Mouse (Mus musculus): ENCODE results near the gene Pdzd2.

Pdzd2 gene

DNA sequence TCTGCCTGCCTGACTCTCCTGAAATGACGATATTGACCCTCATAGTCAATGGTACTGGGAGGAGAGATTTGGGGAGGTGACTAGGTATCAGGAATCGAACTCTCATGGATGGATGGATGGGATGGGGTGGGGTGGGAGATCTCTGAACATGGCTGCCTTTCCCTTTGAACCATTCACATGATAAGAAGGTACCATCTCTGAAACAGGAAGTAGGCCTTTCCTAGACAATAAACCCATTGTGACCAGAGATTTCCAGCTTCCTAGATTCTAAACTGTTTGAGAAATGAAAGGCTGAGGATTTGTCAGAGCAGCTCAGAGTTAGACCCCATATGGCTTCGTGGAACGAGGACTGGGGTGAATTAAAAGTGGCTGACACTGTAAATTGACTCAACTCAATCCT is 232.2 kb downstream of the Pdzd2 start:
- ChIA-PET POLR2A (interaction anchor here in 2 of 4 experiments (0.9 to 2.4 kb wide), 8 partner anchors 17 to 470 kb away, joined by 3 to 11 read pairs (median 4); no protein-coding TSS in a partner anchor), CTCF (interaction anchor here in 1 of 4 experiments (0.6 kb wide), 1 partner anchor 137 kb away, joined by 3 read pairs; no protein-coding TSS in a partner anchor)

DNA sequence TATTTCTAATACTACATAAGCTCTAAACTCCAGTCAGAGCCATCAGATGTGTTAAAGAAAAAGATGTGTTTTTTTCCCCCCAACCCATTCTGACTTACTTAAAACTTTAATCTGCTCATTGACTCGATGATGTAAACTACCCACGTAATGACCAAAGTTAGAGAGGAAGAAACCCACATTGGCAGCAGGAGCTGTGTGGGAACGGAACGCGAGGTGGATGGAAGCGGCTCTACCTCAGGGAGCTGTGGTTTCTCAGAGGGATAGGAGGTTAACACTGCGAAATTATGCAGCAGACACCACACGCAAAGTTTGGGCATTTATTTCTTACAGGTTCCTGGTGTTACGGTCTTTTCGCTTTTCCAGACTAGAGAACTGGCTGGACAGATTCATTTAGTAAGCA is 233.2 kb downstream of the Pdzd2 start:
- ChIA-PET POLR2A (interaction anchor here in 3 of 4 experiments (0.6 to 8.0 kb wide), 20 partner anchors 9 to 410 kb away, joined by 3 to 154 read pairs (median 4); no protein-coding TSS in a partner anchor), CTCF (interaction anchor here in 1 of 4 experiments (0.6 kb wide), 1 partner anchor 77 kb away, joined by 4 read pairs; no protein-coding TSS in a partner anchor)

DNA sequence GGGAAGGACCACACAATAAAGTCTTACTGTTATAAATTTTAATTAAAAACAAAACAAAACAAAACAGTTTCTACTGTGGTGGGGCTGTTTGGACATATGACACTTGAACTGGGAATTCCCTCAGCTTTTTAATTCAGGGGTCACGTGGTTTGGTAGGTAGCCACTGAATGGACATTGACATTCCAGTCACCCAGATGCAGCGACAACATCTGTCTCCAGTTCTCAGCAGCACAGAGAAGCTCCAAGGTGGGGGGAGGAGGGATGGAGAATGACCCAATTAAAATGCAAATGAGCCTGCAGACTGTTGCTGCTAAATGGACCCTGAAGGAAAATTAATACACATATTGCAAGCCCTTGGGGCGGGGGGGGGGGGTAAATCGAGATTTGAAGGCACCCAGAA is 233.6 kb downstream of the Pdzd2 start:
- POLR2A ChIA-PET, result interaction anchor here (0.6 to 8.0 kb wide), 22 partner anchors 9 to 411 kb away, joined by 3 to 154 read pairs (median 4); no protein-coding TSS in a partner anchor

DNA sequence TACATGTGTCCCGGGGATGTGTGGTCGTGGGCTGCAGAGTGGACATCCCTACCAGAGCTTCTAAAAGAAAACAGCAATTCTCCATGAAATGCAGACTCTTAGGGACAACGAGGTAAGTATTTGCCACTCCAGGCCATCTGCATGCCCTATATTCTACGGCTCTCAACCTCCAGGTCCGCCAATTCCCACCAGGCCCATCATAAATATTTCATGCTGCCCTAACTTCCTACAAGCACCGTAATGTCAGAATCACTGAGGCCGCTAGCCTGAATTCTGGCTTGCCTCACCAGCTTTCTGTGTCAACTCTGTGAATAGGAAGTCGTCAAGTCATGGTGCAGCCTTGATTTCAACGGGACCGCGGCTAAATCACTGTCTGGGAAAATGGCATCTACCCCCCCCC is 234.2 kb downstream of the Pdzd2 start:
- CTCF ChIA-PET, result no interaction called here
- POLR2A ChIA-PET, result interaction anchor here (0.6 to 8.0 kb wide), 15 partner anchors 12 to 411 kb away, joined by 3 to 154 read pairs (median 5); no protein-coding TSS in a partner anchor

More for the DNA sequence above, 233.6 kb downstream of the Pdzd2 start:
- CTCF ChIA-PET, result interaction anchor here in 1 of 4 experiments (0.6 kb wide), 1 partner anchor 78 kb away, joined by 4 read pairs; no protein-coding TSS in a partner anchor

DNA sequence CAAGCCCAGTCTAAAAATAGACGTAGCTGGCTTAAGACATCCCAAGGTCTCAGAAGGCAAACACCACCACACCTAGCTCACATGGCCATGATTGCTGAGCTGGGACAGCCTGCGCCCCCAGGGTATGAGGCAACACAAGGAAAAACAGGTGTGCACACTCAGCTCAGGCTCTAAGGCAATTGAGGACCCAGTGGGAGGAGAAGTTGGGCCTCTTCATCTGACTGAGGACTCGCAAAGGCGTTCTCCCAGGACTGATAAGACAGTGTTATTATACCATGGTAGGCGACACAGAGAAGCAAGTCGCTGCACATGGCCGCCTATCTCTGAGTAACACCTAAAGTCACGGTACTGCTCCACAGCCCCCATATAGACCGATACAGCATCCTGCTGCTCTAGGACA is 235.8 kb downstream of the Pdzd2 start:
- CTCF ChIA-PET, result interaction anchor here in 3 of 4 experiments (0.6 to 1.4 kb wide), 6 partner anchors 10 to 63 kb away, joined by 3 to 5 read pairs (median 4); no protein-coding TSS in a partner anchor
- POLR2A ChIA-PET, result interaction anchor here in 3 of 4 experiments (0.7 to 8.0 kb wide), 35 partner anchors 10 to 471 kb away, joined by 3 to 154 read pairs (median 7); partner anchors contain the start of genes Golph3 (in 1 of the 3) and Mtmr12 (in 1 of the 3)

DNA sequence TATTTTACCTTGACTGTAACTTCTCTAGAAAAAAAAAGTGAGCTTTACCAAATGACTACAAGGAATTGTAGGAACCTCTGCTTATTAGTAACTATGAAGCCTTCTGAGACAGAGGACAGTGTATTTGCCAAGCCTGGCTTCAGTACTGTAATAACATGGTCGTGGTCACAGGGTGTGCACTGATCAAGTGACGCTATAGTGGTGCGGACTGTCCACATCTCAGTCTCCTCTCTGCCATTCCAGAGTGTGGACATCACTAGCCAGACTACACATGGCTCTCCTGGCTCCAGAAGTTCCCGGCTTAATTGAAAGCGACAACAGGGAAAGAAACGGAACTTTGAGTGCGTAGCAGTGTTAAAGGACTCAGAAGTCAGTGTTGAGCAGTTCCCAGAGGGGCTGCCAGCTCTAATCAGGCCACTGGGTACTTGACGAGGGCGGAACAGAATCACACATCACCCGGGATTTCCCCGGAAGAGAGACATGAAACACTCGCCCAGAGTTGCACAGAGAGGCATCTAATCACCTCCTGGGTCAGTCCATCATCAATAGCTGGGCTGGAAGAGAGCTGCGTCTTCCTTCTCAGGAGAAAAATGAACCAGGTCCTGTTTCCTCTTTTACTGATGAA is 237.7 kb downstream of the Pdzd2 start:
- ChIA-PET POLR2A (interaction anchor here in 3 of 4 experiments (0.5 to 8.0 kb wide), 17 partner anchors 8 to 465 kb away, joined by 3 to 154 read pairs (median 4); no protein-coding TSS in a partner anchor), CTCF (interaction anchor here in 2 of 4 experiments (0.6 to 1.3 kb wide), 4 partner anchors 12 to 131 kb away, joined by 3 to 8 read pairs (median 3); no protein-coding TSS in a partner anchor)

DNA sequence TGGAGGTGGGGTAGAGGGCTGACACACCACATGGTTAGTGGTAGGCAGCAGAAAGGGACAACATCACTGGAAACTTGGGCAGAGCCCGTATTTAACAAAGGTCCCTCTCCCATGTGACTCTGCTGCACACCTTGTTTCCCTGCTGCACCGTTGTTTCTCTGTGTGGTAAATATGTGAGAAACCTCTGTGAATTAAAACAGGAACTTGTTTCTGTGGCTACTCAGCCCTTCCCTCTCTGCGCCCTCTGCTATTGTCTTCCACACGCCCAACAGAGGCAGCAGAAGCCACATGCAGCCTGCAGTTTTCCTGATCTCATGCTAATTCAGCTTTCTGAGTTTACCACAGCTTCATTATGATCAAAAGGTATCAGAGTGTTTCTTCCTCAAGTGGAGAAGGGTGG is 239.1 kb downstream of the Pdzd2 start:
- POLR2A ChIA-PET, result interaction anchor here in 2 of 4 experiments (0.6 to 8.0 kb wide), 10 partner anchors 9 to 76 kb away, joined by 3 to 154 read pairs (median 4); no protein-coding TSS in a partner anchor
- CTCF ChIA-PET, result no interaction called here

DNA sequence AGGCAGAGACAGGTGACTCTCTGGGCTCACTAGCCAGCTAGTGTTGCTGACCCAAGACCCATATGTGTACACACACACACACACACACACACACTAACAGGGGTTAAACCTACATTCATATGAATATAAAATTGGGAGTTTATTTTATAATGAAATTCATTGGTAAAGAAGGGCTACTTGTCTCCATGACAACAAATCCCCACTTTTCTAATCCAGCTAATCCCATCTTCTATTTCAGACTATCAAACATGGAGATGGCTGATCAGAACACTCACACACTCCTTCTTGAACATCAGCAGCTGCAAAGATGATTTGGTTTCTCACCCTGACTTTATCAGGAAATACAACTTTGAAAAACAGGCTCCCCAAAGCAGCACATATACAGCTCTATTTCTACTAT is 245.6 kb downstream of the Pdzd2 start:
- ChIA-PET CTCF (interaction anchor here in 1 of 4 experiments (1.0 kb wide), 1 partner anchor 10 kb away, joined by 4 read pairs; no protein-coding TSS in a partner anchor), POLR2A (interaction anchor here in 3 of 4 experiments (1.1 to 9.2 kb wide), 7 partner anchors 9 to 40 kb away, joined by 3 to 154 read pairs (median 3); no protein-coding TSS in a partner anchor)

DNA sequence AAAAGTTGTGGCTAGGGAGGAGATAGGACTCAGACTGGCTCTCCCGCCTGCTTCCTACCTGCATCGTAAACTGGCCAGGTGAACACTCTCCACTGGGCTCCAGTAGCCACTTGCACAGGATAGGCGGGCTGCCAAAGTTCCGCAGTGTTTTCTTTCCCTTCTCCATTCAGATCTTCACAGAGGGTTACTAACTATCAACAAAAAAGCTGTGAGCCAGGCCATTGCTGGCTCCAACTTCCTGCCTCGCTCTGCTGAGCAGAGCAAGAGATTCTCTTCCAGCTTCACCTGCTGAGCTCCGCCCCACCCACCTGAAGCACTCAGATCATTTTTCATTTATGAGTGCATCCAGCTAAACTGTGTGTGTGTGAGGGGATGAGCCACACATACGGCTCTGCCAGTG is 246.5 kb downstream of the Pdzd2 start:
- POLR2A ChIA-PET, result interaction anchor here in 3 of 4 experiments (0.7 to 9.2 kb wide), 8 partner anchors 9 to 1671 kb away, joined by 3 to 154 read pairs (median 3); no protein-coding TSS in a partner anchor
- CTCF ChIA-PET, result no interaction called here

DNA sequence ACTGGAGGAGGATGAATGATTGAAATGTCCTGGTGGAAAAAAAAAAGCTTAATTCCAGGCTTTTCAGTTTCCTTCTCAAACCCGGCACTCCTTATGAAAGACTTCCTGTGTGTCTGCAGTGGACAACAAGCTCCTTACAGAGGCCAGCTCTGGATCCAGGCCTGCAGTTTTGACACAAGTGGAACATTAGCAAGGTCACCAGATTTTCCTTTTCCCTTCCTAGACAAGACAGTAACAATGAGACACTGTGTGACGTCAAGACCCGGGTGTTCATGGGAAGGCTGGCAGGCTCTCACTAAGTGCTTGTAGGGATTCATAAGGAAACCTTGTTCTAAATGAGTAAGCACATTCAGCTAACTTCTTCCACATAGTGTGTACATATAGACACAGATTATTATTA is 248.8 kb downstream of the Pdzd2 start:
- POLR2A ChIA-PET, result interaction anchor here (0.5 to 9.2 kb wide), 28 partner anchors 8 to 455 kb away, joined by 3 to 154 read pairs (median 4); no protein-coding TSS in a partner anchor
- CTCF ChIA-PET, result interaction anchor here in 3 of 4 experiments (0.6 to 1.5 kb wide), 7 partner anchors 12 to 1145 kb away, joined by 3 to 4 read pairs (median 4); no protein-coding TSS in a partner anchor

DNA sequence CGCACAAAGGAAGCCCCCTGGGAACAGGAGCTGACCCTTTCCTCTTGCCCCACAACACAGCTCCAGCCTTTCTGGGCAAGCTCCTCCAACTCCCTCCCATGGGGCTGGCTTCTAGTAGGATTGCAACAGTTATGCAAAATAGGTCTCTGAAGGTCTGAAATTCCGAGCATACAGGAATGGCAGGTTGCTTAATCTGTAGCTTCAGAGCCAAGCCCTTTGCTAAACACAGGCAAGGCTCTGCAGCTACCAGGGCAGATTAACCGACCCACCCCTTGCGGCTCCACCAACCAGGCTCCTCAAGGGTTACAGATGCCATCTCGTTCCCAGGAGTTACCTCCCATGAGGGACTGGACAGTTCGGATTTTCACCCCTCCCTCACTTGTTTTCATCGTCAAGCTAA is 249.2 kb downstream of the Pdzd2 start:
- CTCF ChIA-PET, result interaction anchor here in 3 of 4 experiments (0.6 to 1.5 kb wide), 9 partner anchors 11 to 1145 kb away, joined by 3 to 6 read pairs (median 4); no protein-coding TSS in a partner anchor
- POLR2A ChIA-PET, result interaction anchor here (0.5 to 9.2 kb wide), 31 partner anchors 7 to 454 kb away, joined by 3 to 154 read pairs (median 4); no protein-coding TSS in a partner anchor

DNA sequence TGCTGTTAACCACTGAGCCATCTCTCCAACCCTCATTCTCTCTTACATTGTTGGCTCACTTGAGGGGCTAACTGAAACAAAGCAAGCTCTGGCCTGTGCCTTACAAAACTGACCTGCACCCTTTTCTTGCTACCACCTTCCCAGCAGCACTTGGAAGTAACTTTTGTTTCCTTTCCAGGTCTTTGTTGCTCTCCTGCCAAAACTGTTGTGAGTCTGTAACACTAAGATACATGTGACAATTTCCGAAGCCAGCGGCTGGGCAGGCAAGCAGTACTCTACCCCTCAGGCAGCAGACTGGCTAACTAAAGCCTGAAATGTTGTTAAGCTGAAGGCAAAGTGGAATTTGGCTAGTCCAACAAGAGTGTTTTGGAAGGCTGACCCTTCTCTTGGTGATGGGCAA is 251.4 kb downstream of the Pdzd2 start:
- ChIA-PET POLR2A (interaction anchor here in 1 of 4 experiments (1.1 to 9.2 kb wide), 3 partner anchors 9 to 492 kb away, joined by 3 to 154 read pairs (median 6); no protein-coding TSS in a partner anchor), CTCF (interaction anchor here in 1 of 4 experiments (1.0 kb wide), 1 partner anchor 23 kb away, joined by 3 read pairs; no protein-coding TSS in a partner anchor)

DNA sequence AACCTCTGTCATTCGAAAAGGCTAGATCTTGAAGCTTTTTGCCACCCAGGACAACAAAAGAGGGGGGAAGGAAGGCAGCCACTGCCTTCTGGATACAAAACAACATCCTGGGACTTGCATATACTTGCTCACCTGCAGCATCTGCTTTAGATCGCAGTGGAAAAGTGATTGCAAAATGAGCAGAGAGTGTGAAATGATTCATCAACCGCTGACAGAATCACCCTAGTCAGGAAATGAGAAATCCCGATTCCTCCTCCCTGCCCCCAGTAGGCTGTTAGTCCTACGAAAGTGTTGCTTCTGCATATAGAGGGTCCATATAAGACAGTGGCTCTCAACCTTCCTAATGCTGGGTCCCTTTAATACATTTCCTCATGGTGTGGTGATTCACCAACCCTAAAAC is 258.5 kb downstream of the Pdzd2 start:
- ChIA-PET POLR2A (no interaction called here), CTCF (no interaction called here)

DNA sequence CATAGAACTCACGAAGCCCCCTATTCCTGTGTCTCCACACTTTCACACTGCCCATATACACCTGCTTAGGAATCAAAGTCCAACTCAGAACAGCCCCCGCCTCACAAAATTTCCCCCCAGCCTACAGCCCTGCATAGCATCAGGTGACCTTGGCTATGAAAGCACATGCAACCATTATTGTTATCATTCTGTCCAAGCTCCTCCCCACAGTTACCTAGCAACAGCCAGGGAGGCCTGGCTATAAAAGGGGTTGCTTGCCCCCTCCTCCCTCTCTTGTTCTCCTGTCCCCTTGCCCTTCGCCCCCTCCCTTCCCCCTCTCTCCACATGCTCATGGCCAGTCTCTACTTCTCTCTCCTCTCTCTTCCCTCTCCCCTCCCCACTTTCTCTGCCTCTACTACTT is 259.4 kb downstream of the Pdzd2 start:
- CTCF ChIA-PET, result no interaction called here

DNA sequence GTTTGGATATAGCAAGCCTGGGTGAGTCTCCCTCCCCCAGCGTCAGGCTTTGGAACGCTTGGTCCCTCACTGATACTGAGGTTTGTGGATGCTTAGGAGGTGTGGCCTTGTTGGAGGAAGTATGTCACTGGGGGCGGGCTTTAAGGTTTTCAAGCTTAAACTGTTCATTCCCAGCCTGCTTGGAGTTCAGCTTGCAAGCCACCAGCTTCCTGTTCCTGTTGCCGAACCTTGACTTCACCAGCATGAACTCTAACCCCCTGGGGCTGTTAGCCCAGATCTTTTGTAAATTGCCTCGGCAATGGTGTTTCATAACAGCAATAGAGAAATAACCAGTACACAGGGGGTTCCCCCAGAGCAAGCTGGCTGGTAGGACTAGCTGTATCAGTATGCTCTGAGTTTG is 260.4 kb downstream of the Pdzd2 start:
- CTCF ChIA-PET, result interaction anchor here in 2 of 4 experiments (0.5 to 1.3 kb wide), 6 partner anchors 10 to 114 kb away, joined by 3 to 10 read pairs (median 3); no protein-coding TSS in a partner anchor

More for the DNA sequence above, 259.4 kb downstream of the Pdzd2 start:
- POLR2A ChIA-PET, result interaction anchor here in 3 of 4 experiments (0.6 to 2.4 kb wide), 15 partner anchors 10 to 917 kb away, joined by 3 to 45 read pairs (median 5); no protein-coding TSS in a partner anchor

DNA sequence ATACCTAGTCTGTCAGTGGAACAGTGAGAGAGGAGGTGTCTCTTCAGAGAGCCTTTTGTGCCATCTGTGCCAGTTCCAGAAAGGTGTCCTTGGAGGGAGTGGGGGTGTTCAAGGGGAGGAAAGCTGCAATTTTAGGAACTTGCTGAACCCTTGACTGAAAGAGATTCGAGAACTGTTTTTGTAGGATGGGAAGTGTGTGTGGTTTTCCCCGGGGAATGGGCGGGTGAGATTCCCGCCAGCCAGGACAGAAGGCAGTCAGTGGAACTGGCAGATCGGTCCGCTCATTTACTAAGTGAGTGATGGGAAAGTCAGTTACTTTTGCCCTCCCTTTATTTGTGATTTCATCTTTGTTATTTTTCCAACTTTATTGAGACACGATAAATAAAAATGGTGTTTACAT is 266.1 kb downstream of the Pdzd2 start:
- ChIA-PET CTCF (interaction anchor here in 2 of 4 experiments (0.6 to 0.7 kb wide), 2 partner anchors 13 to 404 kb away, joined by 3 to 7 read pairs; no protein-coding TSS in a partner anchor), POLR2A (interaction anchor here in 2 of 4 experiments (0.6 to 1.7 kb wide), 4 partner anchors 16 to 152 kb away, joined by 3 to 5 read pairs (median 4); partner anchors contain the start of genes 1810049J17Rik (in 1 of the 2) and Golph3 (in 1 of the 2))

More for the DNA sequence above, 260.4 kb downstream of the Pdzd2 start:
- POLR2A ChIA-PET, result interaction anchor here in 3 of 4 experiments (0.5 to 2.4 kb wide), 43 partner anchors 9 to 1764 kb away, joined by 3 to 45 read pairs (median 4); partner anchors contain the start of gene Pdzd2 (in 1 of the 3)

DNA sequence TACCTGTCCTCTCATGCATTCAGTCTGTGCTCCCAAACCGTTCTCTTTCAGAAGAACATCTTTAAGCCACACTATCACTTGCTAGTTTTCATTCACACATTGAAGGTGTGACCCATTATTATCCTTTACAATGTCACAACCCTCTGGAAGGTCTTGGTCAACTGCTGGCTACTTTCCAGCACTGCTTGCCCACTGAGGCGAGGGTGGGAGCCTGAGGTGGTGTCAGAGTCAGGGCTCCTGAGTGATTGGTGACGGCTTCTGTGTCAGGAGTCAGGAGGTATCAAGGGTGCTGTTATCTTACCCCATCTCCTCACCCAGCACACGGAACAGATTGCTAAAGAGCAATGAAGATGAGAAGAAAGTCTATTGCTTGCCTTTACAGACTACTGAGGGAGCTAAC is 267.1 kb downstream of the Pdzd2 start:
- ChIA-PET CTCF (no interaction called here), POLR2A (interaction anchor here in 2 of 4 experiments (1.6 to 1.7 kb wide), 2 partner anchors 15 to 31 kb away, joined by 5 to 7 read pairs; no protein-coding TSS in a partner anchor)
